Mouse (Mus musculus) E14TG2a.4 (cell line): ENCODE results near the gene Depdc5.

ENCODE experiments used
- CTCF ChIP-seq: conservative IDR thresholded peaks from 2 replicates; pipeline ENCODE4 v1.5.1; 2014; ENCODE audit warnings: low read length
- POU5F1 ChIP-seq: IDR thresholded peaks from 2 replicates; pipeline ENCODE4 v1.6.1; 2014; ENCODE audit warnings: low read length, borderline replicate concordance

GRCm38 (mm10) chr5:32853731-32854507 is 9.6 kb upstream of the Depdc5 start, which contains the start of gene Prr14l:
- TF ChIP-seq CTCF, result no peak
- no peak for TF ChIP-seq POU5F1
